Mouse (Mus musculus) CD4-positive naive resting alpha-beta T cell, adult 57 days (primary cell): Measurements from ENCODE around the gene Fbxo44. TPM values are rescaled to one million over a fixed set of nuclear protein-coding genes. Genes with fewer than 3 reads are reported as not detected.

Experiments
- total RNA-seq: library from RNA; stranded (reverse); gene quantifications from one replicate; pipeline ENCODE4 v1.2.4, GENCODE M21; 2023

Fbxo44 gene
- 4.2 TPM for total RNA-seq

GRCm38 (mm10) chr4:148160436-148161390, at the start of gene Fbxo44, which contains the start of gene Fbxo2:
TSS of gene Fbxo44 (minus strand) at chr4:148160482.
TSS of gene Fbxo2 (plus strand) at chr4:148160621.

DNA sequence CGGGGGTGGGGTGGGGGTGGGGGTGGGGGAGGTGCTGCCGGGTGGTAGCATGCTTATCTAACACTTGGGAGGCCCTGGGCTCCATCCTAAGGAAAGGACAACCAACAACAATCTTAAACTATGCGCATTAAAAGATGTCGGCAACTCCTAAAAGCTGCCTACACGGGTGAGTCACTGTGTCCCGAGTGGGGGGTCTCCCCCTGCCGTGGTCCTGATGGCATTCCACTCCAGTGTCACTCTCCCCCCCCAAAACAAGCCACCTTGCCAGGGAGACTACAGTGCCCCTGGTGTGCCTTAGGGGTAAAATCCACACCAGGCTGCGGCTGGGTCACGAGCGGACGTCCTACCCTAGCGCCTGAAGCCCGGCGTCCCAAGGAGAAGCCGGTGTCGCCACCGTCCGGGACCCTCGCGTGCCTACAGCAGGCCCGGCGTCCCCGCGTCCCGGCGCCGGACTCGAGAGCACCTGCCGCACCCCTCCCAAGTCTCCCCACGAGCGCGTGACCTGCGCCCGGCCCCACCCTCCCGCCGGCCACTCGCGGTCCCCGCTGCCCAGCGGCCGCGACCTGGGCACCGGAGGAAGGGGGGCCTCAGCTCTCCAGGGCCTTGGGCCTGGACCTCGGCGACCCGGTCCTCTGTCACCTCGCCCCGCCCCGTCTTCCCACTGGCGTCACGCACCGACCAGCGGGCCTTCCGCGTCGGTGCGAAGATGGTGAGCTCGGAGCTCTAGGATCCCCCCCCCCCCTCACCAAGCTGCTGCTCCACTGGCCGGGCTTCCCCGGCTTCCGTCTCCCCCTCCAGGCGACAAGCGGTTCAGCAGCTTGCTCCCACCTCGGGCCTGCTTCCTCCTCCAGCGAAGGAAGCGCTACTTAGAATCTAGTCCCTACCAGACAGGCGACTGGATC, 8.8 kb downstream of the Fbxo44 start, which contains the start of gene Fbxo6:
Fbxo6 (minus strand) TSS at position 874 of the 902 bp plus-strand sequence.

GRCm38 (mm10) chr4:148130561-148131413, 29.5 kb downstream of the Fbxo44 start, which contains the start of gene Draxin:
TSS of gene Draxin (minus strand) at chr4:148130698.

DNA sequence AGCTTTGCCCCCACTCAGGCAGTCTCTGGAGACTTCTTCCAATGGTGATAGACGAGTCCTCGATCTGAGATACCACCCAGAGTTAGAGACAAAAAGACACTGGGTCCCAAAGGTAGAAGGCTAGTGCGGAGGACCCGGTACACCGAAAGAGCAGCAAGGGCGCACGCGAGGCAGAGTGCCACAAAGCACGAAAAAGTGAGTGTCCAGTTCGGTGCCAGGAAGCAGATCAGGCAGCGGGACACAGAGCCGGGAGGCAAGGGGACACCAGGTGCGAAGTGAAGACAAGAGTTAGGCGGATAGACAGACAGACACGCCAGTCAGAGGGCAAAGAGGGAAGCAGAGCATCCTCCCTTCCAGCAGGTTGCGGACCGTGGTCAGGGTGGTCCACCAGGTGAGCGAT, 30.1 kb downstream of the Fbxo44 start, which contains the start of gene Mad2l2:
Mad2l2 (plus strand) TSS at position 252 of the 400 bp plus-strand sequence.

Other genes starting within 250 kb of the Fbxo44 start
- gene Plod1, start 223.7 kb downstream of the Fbxo44 start, total RNA-seq: 9.5 TPM
- gene 2510039O18Rik, start 219.6 kb downstream of the Fbxo44 start, total RNA-seq: 63.6 TPM
- not detected for gene Nppb, start 174.7 kb downstream of the Fbxo44 start, total RNA-seq
- not detected for gene Nppa, start 159.8 kb downstream of the Fbxo44 start, total RNA-seq
- gene Clcn6, start 121.7 kb downstream of the Fbxo44 start, total RNA-seq: 37.6 TPM
- gene Mthfr, start 121.4 kb downstream of the Fbxo44 start, total RNA-seq: 24.2 TPM
- gene Agtrap, start 72.5 kb downstream of the Fbxo44 start, total RNA-seq: 18.2 TPM
- 23.5 TPM for gene Mad2l2, start 30.1 kb downstream of the Fbxo44 start, total RNA-seq
- gene Draxin, start 29.8 kb downstream of the Fbxo44 start, total RNA-seq: not detected
- gene Fbxo6, start 8.3 kb downstream of the Fbxo44 start, total RNA-seq: 16.6 TPM
- not detected for gene Fbxo2, start 139 bp upstream of the Fbxo44 start, total RNA-seq
- gene Disp3, start 127.5 kb upstream of the Fbxo44 start, total RNA-seq: not detected